Mouse (Mus musculus) kidney, postnatal 10 days (tissue): ENCODE measurements around the gene Prpsap1.

Experiments
- DNase-seq: peaks from one replicate; pipeline ENCODE4 v3.0.0; 2021; ENCODE audit warnings: mixed read lengths

Prpsap1 gene

GRCm38 (mm10) chr11:116493795-116494252 lies at the start of gene Prpsap1:
TSS of gene Prpsap1 (minus strand) at chr11:116494202.
- DNase-seq, result peak; percentile 65

GRCm38 (mm10) chr11:116543110-116543509 lies 49.1 kb upstream of the Prpsap1 start:
- DNase-seq, result peak; percentile 71

GRCm38 (mm10) chr11:116541183-116541582 lies 47.2 kb upstream of the Prpsap1 start:
- no peak for DNase-seq

GRCm38 (mm10) chr11:116538142-116538735 lies 44.2 kb upstream of the Prpsap1 start:
- no peak for DNase-seq

DNA sequence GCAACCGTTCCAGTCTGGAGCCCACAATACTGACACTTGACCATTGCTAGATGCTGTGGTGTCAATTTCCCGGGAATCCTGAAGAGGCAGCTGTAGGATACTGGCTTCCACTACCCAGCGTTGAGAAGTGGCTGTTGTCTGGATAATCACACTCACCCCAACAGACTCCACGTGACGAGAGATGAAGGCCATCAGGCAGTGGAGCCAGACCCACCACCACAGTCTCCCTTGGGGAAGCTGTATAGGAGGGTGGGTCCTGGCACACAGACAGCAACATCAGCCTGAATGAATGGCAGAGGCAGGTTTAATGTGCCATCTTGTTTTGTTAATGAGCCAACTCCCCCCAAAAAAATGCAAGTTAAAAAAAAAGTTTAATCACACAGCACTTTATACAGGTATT lies 43.4 kb upstream of the Prpsap1 start:
- no peak for DNase-seq

DNA sequence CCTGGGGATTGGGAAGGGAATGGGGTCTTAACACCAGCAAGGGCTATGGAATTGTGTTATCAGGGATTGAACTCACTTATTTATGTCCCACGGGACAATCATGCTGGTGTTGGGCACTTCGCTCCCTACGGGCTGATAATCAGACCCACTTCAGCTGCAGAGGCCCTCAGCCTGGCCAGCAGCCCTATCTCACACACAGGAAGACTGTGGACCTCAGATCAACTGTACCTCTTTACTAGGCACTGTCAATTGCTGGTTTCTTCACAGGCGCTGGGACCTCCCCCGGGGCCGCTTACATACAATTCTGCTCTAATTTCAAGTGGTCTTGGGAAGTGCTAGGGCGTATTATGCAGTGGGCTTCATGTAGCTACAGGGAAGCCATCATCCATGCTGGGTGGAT lies 42.7 kb upstream of the Prpsap1 start:
- no peak for DNase-seq

GRCm38 (mm10) chr11:116534154-116534865 lies 40.3 kb upstream of the Prpsap1 start:
- DNase-seq, result peak; percentile 84

GRCm38 (mm10) chr11:116533341-116534153 lies 39.5 kb upstream of the Prpsap1 start:
- DNase-seq, result peak; percentile 50

- peak; percentile 89 for DNase-seq
These were observed 38.9 kb upstream of the Prpsap1 start for GRCm38 (mm10) chr11:116532810-116533338.

DNA sequence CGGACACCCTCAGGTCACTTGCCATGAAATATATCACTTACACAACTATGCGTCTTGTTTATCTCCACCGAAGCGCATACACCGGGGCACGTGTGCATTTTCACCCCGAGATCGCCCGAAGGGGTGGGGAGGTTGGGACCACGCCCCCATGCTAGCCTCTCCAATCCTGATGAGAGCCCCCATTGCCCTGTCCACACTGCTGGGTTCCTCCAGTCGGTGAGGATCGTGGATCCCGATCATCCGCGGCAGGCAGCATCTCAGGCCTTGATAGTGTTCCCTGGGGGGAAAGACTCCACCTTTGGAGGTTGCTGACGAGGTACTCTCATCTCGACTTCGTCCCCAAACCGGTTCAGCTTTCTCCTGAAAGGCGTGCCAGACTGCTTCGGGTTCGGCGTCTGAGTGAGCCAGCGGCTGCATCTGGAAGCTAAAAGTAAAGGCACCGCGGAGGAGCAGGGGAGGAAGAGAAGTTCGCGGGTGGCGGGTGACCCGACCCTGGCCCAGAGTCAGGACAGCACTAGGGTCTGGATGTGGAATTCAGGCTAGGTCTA lies 38.3 kb upstream of the Prpsap1 start:
- DNase-seq, result peak; percentile 62

DNA sequence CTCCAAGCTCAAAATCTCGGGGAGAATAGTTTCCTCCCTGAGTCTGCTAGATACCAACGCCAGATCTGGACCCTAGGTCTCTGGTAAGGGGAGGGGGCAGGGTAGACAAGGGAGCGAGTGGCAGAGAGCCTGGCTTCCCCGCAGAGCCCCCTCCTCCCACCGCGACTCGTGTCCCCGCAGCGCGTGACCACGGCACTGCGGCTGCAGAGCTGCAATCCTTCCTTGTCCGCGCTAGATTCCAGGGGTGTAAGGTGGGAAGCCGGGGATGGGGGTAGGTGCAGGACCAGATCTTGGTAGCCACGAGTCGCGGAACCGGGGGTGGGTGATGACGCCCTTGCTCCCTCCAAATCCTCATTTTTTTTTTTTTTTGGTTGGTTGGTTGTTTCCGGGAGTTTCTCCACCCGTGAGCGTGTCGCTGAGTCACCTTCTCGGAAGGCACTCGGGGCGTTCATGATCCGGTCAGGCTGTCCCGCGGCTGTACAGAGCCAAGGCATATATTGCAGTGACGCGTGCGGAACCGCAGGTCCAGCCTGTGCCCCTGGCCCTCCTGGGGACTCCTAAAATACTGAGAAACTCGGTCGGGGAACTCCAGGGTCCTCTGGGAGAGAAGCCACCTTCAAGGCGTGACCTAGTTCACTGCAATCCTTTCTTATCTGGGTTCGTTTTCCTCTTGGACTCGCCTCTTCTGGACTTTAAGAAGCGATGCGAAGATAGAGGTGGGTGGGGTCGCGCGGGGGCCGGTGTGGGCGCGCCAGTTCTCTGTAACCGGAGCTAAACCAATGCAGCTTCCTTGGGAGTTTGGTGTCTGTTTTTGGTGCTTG lies 37.6 kb upstream of the Prpsap1 start:
- peak; percentile 41 for DNase-seq

- DNase-seq, result peak; percentile 59
These were observed 36.5 kb upstream of the Prpsap1 start, which contains the start of gene Sphk1 for GRCm38 (mm10) chr11:116530187-116531147. TSS of gene Sphk1 (plus strand) at chr11:116530925.

DNA sequence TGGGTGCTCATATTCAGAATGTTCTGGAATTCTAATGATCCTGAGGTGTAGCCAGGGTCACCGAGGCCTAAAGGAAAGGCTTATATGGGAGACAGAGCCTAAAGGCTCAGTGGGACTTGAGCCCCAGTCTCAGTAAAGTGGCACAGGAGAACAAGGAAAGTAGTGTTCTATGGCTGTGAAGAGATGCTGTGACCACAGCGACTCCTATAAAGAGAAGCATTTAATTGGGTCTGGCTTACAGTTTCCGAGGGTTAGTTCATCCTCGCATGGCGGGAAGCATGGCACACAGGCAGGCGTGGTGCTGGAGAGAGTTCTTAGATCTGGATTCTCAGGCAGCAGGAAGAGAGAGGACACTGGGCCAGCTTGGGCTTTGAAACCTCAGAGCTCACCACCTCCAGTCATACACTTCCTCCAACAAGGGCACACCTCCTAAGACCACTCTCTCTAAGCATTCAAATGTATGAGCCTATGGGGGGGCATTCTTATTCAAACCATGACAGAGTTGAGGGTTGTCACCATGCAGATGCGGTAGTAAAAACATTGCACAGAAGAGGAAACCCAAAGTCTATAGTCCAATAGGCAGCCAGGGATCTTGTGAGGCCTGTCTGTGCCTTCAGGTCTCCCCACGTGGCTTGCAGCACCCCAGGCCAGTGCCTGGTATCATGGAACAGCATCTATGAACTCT lies 34.8 kb upstream of the Prpsap1 start:
- no peak for DNase-seq

- peak; percentile 60 for DNase-seq
These were observed 29.7 kb upstream of the Prpsap1 start for GRCm38 (mm10) chr11:116523699-116524189.

GRCm38 (mm10) chr11:116522886-116523698 lies 29.1 kb upstream of the Prpsap1 start:
- peak; percentile 64 for DNase-seq

GRCm38 (mm10) chr11:116522046-116522445 lies 28.0 kb upstream of the Prpsap1 start:
- no peak for DNase-seq

DNA sequence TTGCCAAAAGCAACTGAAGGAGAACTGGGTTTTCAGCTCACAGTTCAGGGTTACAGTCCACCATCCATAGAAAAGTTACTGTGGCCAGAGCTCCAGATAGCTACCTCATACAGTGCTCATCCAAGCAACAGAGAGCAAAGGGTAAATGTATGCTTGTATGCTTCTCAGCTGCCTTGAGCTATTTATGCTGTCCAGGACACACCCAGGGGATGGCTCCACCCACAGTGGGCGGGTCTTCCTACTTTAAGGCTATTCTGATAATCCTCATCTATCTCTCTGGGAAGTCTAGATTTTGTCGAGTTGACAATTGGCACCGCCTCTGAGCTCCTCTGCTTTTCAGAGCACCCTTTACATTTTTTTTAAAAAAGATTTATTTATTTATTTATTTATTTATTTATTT lies 27.1 kb upstream of the Prpsap1 start:
- DNase-seq, result peak; percentile 49

DNA sequence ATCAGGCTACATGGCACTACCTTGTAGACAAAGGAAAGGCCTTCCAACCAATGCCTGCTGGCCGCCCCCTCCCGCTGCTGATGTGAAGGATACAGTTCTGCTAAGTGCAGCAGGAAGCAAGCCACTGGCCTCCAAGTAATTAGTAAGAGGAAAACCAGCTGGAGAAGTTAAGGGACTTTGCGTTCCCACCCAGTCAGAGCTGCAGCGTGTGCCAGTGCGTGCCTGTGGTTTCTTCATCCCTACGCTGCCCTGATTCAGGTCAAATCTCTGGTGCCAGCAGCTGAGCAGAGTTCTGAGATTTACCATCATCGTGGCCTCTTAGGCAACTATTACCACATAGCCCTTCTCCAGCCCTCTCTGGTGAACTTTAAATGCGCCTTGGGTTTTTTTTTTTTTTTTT lies 24.5 kb upstream of the Prpsap1 start:
- peak; percentile 73 for DNase-seq
